Mouse (Mus musculus) right cerebral cortex, adult 2 months (tissue): ENCODE results near the gene Orai1.
A peak's percentile ranks its signal among the peaks of the same experiment; 100 is the strongest.
"Not testable (repeated sequence)": the region's sequence is repeated elsewhere in the genome, so short reads cannot be mapped to it uniquely, and the experiment has no call there.

ENCODE experiments used
- DNase-seq, 2 experiments: peaks; one replicate each; pipeline ENCODE4 v3.0.0; 2021 to 2022; ENCODE audit warnings: low spot score in 2 of 2

Orai1 gene

DNA sequence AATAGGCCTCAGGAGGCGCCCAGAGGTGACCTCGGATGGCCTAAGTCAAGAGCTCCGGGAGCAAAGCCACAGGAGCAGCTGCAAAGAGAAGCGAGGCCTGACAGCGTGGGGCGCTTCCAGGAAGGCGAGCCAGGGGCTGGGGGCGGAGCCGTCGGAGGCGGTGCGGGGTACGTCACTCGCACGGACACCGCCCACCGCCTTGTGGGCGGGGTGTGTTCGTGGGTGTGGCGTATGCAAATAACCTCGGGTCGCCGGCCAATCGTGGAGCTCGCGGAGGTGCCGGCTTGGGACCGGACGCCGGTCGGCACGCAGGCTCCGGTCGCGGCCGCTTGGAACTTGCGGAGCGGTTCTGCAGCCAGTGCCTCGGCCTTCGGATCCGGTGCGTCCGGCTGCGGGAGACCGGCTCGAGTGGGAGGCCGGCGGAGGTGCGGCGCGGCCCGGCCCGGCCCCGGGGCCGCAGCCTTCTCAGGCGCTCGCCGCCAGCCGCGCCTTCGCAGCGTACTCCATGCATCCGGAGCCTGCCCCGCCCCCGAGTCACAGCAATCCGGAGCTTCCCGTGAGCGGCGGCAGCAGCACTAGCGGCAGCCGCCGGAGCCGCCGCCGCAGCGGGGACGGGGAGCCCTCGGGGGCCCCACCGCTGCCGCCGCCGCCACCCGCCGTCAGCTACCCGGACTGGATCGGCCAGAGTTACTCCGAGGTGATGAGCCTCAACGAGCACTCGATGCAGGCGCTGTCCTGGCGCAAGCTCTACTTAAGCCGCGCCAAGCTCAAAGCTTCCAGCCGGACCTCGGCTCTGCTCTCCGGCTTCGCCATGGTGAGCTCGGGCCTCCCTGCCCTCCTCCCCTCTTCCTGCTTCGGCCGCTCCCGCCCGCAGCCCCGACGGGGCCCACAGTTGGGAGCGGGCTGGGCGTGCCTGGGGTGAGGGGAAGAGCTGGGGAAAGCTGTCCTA, at the start of gene Orai1:
TSS of gene Orai1 (plus strand) at position 322 of the 949 bp plus-strand sequence.
- DNase-seq = peak; percentile 93 to 96

DNA sequence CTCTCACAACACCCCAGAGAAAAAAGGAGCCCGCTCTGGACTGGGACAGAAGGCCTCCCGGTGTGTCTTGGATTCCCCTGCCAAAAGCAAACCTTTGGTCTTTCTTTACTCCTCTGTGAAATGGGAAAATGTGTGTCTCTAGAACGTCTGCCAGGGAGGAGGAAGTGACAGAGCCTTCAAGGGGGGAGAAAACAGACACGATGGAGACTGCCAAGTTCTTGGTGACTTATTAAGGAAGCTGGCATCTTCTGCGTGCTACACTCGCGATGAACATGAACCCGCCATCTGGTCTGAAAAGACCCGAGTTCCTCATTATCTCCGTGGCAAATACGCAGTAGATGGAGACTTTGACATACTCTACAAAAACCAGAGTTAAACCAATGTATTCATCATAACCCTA, 49.4 kb upstream of the Orai1 start:
- DNase-seq = peak in 1 of 2 experiments; percentile 37

DNA sequence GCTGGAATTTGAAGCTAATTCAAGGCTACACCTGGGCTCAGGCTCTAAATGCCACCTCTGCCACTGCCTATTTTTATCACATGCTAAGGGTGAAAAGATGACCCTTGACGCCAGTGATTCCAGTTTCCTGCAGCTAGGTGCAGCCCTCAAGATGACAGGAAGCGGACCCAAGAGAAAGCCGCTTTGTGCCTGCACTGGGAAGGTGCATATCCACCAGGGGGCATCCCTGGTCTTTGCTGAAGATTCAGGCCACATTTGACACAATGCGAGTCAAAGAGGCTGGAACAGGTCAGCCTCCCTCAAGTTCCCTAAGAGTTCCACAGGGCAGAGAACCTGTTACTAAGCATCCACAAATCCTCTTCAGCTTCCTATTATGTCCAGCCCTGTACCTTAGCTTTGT, 46.6 kb upstream of the Orai1 start:
- DNase-seq = peak; percentile 74 to 76

DNA sequence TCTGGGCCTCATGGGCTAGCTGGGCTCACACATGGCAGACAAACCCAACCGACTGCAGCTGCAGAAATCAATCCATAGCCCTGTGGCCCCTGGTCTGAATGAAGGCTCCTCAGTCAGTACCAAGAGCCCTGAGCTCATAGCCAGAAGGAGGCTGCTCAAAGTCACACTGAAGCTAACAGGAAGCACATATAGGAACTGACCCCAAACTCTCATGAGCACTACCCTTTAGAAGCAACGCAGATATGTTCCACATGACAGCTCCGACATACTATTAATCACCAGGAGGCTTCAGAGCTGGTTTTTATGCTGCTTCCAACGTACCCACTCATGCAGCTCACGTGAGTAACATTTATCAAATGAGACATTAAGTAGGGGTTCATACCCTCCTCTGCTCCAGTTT, 44.8 kb upstream of the Orai1 start:
- no peak for DNase-seq

DNA sequence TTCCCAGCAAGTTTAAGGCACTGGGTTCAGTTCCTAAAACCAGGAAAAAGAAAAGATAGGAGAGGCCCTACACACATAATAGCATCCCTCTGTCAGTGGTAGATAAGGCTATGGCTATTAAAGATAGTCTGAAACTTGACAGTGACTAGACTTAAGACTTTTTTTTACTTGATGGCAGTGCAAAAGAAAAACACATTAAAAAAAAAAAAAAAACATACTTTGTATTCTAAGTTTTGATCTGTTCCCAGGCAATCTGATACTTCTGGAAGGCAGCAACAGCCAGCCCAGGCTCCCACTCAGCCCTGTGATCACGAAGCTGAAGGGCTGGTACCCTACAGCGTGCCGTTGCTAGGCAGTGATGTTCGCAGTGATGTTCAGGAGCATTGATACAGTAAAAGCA, 43.4 kb upstream of the Orai1 start:
- peak in 1 of 2 experiments; percentile 27 for DNase-seq

DNA sequence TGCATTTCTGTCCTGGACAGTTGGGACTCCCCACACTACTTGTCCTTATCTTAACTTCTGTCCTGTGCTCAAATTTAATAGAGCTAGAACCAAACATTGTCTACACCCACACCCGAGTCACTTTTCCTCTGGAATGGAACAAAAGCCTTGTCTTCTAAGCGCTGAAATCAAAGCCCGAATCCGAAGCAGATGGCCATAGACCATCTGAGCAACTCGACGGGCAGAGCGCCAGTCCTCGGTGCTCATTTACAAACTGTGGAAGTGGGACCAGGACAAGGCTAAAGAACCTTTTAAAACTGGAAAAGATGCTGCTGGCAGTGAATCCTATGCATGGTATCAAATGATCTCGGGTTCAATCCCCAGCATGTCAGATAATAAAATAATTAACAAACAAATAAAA, 42.8 kb upstream of the Orai1 start:
- DNase-seq = peak; percentile 31 to 43

DNA sequence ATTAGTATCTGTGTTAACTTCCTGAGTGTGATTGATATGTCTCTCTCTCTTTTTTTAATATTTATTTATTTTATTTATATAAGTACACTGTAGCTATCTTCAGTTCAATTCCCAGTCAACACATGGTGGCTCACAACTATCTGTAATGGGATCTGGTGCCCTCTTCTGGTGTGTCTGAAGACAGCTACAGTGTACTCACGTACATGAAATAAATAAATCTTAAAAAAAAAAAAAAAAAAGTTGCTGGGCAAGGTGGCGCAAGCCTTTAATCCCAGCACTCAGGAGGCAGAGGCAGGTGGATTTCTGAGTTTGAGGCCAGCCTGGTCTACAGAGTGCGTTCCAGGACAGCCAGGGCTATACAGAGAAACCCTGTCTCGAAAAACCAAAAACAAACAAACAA, 40.2 kb upstream of the Orai1 start:
- not testable (repeated sequence) for DNase-seq

DNA sequence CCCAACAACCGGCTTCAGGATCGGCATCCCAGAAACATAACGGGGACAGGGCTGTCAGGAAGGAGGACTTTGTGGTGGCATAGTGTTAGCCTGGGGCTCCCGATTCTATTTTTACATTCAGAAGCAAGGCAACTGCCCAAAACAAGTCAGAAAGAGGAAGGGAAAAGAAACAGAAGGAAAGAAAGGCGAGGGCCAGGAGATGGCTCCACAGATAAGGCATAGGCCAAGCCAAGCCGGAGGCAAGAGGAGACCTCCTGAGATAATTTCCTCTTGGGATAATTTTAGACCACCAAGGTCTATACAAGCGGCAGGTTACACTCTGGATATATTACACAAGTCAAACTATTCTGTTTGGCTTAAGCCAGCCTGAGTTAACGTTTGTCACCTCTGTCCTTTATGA, 35.9 kb upstream of the Orai1 start:
- no peak for DNase-seq

DNA sequence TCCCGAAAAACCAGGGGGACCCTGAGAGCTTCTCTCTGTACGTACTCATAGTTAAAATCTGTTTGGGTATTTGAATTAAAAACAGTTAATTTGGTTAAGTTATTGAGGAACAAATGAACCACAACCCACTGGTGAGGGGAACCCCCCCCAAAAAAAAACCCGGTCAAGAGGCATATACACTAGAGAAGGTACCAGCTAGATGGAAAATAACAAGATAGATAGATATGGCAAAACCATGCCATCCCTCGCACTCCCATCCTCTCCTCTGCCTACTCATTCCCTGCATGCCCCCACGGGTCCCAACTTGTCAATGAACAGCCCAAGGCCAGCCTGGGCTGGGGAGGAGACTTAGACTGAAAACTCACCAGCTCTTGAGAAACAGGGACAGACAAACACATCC, 30.4 kb upstream of the Orai1 start:
- DNase-seq = no peak

DNA sequence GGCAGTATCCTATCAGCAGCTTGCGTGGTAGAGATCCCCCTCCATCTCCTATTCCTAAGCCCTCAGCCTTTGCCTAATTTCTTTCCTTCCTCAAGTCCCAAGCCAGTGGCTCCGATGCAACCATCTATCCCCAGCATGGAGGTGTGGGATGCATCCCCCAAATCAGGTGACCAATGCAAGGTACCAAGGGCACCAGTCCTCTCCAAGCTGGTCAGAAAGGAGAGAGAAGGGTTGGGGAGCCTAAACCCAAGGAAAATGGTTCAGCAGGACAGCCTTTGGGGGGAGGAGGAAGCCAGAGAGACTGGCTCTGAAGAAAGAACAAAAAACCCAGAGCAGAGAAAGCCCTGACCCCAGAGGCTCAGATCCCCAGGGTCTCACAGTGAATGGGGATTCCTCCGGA, 29.6 kb upstream of the Orai1 start:
- DNase-seq = no peak

DNA sequence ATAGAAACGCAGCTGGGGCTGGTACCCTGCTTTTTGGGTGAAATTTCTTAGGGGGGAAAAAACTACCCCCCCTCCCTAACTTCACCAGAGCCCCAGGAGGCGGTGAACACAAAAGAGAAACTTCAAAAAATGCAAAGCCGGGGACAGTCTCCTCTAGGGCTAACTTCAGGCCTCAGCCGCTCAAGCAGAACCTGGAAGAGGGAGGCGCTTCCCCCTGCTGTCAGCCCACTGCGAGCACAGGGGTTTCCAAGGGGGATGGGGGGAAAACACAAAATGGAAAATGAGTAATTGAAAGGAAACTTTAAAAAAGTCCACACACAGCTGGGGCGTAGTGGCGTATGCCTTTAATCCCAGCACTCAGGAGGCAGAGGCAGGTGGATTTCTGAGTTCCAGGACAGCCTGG, 28.8 kb upstream of the Orai1 start:
- no peak for DNase-seq

DNA sequence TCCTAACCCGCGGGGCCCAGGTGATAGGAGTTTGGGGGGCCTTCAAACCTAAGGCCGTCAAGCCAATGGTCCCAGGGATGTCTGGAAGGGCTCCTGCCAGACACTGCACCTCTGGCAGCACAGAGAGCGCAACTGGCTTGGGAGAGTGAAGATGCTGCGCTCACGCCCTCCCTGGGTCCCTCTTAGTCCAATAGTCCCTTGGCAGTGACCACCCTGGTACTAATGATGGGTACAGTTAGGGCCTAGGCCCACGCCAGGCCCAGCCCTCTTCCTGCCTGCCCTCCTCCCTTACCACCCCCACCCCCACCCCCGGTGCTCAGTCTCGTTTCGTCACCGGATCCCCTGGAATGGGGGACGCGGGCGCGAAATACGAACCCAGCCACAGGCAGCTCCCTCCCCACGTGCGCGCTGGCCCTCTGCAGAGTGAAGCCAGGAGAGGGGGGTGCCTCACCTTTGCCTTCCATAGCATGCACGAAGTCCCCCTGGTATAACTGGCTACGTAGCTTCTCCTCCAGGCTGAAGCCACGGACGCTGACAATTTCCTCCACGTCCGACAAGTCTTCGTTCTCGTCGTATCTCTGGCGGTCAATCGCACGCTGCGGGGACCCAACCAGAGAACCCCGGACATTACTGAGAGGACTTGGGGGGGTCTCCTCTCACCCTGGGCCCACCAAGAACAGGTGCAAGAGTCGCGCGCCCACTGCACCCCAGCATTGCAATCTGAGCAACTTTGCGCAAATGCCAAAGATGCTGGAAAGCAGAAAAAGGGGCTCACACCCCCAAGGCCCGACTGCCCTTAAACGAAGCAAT, 27.5 kb upstream of the Orai1 start:
- DNase-seq = no peak

DNA sequence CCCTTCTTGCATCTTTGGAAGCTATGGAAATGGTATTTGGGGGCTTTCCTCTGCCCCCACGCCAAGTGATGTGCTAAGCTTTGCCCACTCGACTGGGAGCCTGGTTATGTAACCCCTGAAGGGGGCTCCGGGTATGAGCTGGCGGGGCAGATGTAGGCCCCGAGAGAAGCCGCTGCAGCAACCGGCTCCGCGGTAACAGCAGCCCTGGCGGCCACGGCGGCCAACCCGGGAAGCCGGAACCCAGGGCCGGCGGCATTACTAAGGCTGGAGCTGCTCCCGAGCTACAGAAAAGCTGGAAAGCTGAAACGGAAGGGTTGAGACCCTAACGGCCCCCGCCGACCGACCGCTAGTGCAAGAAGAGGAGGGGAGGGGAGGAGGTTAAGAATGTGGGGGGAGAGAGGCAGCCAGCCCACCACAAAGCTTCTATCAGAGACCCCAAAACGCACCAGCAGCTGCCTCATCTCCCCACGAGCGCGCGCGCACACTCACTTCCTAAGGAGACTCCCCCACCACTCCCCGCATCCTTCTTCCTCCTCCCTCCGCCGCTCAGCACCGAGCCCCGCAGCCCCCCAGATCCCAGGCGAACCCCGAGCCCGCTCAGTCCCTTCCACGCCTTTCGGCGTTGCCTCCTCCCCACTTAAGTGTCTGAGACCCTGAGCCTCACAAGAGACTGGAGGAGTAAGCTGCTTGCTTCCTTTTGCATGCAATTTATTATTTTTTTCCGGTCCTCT, 26.7 kb upstream of the Orai1 start:
- DNase-seq = peak in 1 of 2 experiments; percentile 67

DNA sequence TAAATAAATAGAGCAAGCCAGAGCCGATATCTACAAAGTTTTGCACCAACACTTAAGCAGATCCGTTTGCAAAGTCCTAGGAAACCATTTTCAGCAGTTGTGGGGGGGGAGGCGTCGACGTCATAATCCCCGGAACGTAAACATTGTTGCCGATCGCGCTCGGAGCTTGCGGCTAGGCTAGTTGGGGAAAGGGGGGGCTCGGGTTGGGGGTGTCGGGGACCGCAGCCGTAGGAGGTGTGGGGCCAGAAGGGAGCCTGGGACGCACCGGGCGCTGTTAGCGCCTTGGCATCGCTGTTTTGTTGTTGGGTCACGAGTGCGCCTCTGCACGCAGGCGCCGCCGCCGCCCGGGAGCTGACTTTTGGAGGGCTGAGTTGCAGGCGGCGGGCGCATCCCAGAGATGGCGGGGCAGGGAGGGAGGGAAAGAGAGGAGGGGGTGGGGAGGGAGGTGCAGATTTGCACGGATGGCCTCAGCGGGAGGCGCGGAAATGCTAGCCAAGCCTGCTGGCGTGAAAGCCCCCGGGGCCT, 25.8 kb upstream of the Orai1 start:
- peak; percentile 53 to 83 for DNase-seq

DNA sequence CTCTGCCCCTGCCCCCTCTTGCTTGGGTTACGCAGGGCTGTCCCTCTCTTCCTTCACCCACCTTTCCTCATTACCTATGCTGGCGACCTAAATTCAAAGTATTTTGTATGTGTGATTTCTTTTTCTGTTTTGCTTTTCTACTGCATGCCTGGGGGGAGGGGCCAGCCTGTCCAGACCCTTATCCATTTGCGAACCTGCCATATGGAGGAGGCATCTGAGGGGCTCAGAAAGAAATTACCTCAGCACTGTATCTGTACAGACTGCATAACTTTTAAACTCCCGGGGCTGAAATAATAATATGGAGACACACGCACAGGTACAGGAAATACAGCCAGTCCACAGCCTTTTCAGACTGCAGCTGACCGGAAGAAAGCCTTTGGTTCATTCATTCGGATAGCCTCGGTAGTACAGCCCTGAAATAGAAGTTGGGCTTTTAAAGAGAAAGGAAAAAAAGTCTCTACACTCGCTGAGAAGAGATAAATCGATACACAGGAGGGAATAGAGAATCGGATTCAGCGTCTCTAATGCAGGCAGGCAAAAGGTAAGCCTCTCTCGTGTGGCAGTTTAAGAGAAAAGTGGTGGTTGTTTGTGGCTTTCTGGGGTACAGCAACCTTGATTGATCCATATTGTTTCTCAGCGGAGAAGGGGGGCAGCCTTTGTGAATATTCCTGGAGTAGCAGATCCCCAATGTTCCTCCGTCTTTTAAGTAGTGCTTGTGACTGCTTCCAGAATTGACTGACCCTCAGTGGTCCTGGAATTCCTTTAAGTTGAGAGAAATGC, 25.1 kb upstream of the Orai1 start, which contains the start of gene Kdm2b:
TSS of gene Kdm2b (minus strand) at position 273 of the 780 bp plus-strand sequence.
- DNase-seq = no peak

DNA sequence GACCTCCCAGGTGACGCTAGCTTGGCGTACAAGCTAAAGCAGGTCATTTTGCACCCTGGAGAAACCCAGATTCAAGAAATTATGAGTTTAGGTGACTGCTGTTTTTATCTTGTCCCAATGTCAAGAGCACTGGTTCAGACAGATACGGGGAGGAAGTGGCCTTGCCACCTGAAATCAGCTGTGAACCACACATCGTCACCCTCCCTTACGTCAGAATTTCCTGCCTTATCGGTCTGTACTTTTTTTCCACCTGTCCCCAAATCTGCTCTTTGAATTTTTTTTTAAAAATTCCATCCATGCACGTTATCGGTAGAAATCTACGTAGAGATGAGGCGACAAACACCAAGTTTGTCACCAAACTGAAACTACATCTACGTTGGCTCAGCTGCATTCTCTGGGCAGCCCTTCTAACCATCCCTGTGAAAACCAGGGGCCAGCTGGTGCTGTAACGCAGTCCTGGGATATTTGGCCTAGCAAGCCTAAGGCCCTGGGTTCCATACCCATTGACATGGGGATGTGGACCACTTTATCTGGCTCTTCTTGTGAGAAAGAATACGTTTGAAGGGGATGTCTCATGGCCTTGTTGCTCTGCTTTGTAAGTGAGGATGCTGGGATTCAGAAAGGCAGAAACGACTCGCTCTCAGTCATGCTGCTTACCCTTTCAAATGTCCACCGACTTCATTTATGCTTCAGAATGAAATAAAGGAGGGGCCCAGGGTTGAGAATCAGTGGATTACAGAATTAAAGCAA, 24.3 kb upstream of the Orai1 start:
- DNase-seq = no peak

DNA sequence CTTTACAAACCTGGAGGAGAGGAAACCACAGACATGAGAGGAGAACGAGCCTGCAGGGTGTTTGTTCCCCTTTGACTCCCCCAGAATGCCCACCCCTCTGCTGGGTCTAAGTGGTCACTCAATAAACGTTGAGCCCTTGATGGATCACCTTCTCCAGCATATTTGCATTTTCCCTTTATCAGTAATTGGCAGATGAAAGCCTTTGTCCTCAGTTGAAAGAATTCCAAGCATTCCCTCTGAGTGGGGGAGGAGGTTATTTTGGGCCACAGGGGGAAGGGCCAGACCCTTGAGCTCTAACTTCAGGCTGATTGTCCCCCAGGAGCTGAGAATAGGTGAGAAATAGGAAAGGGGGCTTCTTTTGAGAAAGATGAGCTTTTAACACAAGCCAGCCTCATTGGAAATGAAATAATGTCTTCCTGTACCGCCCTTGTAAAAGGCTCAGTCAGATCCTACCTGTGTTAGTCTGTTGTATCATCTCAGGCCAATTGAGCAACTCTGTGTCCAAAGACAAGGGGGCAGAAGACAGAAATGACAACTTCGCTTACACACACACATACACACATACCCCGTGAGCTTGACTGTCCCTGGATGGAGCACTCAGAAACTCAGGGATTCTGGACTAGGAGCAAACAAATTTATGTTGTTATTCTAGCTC, 23.4 kb upstream of the Orai1 start:
- DNase-seq = no peak

DNA sequence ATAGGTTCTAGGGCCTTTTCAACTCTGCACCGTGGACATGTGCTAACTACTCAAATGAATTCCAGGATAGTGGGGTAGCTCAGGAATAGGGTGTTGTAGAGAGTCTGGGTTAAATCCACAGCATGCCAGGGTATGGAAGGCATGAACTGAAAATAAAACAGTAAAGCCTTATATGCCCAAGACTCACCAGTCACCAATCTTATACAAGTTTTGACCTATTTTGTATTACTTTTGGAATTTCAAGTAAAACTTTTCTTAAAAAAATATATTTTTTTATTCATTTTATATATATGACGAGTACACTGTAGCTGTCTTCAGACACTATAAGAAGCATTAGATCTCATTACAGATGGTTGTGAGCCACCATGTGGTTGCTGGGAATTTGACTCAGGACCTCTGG, 21.1 kb upstream of the Orai1 start:
- DNase-seq = no peak

DNA sequence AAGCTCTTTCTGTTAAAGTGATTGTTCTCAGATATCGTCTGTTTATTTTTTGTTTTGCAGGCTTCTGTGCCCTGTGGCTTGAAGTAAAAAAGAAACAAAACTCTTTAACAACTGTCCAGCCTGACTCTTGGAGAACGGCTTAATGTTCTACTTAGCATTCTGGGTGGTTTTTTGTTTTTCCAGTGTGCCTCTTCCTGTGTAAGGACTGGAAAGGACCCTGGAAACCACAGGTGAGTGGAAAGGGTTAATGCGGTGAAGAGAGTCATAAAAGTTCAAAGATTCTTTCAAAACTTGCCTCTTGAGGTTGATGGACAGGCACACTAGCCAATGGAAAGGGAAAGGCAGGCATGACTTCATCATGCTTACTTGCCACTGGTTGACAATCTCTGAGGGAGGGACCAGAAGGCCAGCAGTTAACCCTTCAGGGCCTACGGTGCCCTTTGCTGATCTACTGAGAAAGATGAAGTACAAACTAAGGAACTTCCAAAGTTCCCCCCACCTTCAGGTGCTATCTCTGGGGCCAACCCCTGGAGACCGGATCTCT, 20.5 kb upstream of the Orai1 start:
- peak; percentile 70 to 81 for DNase-seq
